Mouse (Mus musculus) retina, postnatal 1 day (tissue): ENCODE measurements around the gene Adamts18.
"Not testable (repeated sequence)": the region's sequence is repeated elsewhere in the genome, so short reads cannot be mapped to it uniquely, and the experiment has no call there.

Source experiments
- DNase-seq: peaks from one replicate; pipeline ENCODE4 v3.0.0-alpha.2; 2012

Adamts18 gene

GRCm38 (mm10) chr8:113838211-113838610, 10.3 kb downstream of the Adamts18 start:
- DNase-seq, result no peak

GRCm38 (mm10) chr8:113837570-113837915, 11.0 kb downstream of the Adamts18 start:
- DNase-seq, result no peak

- no peak for DNase-seq
Observed at GRCm38 (mm10) chr8:113836892-113837569, 11.5 kb downstream of the Adamts18 start.

GRCm38 (mm10) chr8:113833644-113834043, 14.9 kb downstream of the Adamts18 start:
- DNase-seq, result peak; percentile 16

GRCm38 (mm10) chr8:113827270-113827669, 21.3 kb downstream of the Adamts18 start:
- no peak for DNase-seq

GRCm38 (mm10) chr8:113820983-113821587, 27.5 kb downstream of the Adamts18 start:
- DNase-seq, result no peak

GRCm38 (mm10) chr8:113813966-113814365, 34.6 kb downstream of the Adamts18 start:
- DNase-seq, result no peak

GRCm38 (mm10) chr8:113811521-113811920, 37.0 kb downstream of the Adamts18 start:
- DNase-seq, result no peak

- DNase-seq, result no peak
Observed at GRCm38 (mm10) chr8:113809929-113810328, 38.6 kb downstream of the Adamts18 start.

GRCm38 (mm10) chr8:113803830-113804611, 44.5 kb downstream of the Adamts18 start:
- no peak for DNase-seq

- DNase-seq, result no peak
Observed at GRCm38 (mm10) chr8:113801551-113801950, 47.0 kb downstream of the Adamts18 start.

- not testable (repeated sequence) for DNase-seq
Observed at GRCm38 (mm10) chr8:113800556-113800955, 48.0 kb downstream of the Adamts18 start.

GRCm38 (mm10) chr8:113799550-113799949, 49.0 kb downstream of the Adamts18 start:
- peak; percentile 52 for DNase-seq

GRCm38 (mm10) chr8:113791856-113792255, 56.7 kb downstream of the Adamts18 start:
- DNase-seq, result no peak

- DNase-seq, result no peak
Observed at GRCm38 (mm10) chr8:113791061-113791460, 57.5 kb downstream of the Adamts18 start.

- DNase-seq, result no peak
Observed at GRCm38 (mm10) chr8:113783711-113784110, 64.8 kb downstream of the Adamts18 start.

GRCm38 (mm10) chr8:113781554-113781953, 67.0 kb downstream of the Adamts18 start:
- DNase-seq, result no peak

GRCm38 (mm10) chr8:113775361-113775760, 73.2 kb downstream of the Adamts18 start:
- DNase-seq, result no peak

- peak; percentile 24 for DNase-seq
Observed at GRCm38 (mm10) chr8:113768861-113769410, 79.6 kb downstream of the Adamts18 start.

GRCm38 (mm10) chr8:113765121-113765520, 83.4 kb downstream of the Adamts18 start:
- DNase-seq, result no peak

GRCm38 (mm10) chr8:113763592-113764355, 84.8 kb downstream of the Adamts18 start:
- DNase-seq, result no peak

GRCm38 (mm10) chr8:113762101-113762500, 86.4 kb downstream of the Adamts18 start:
- DNase-seq, result no peak

GRCm38 (mm10) chr8:113755866-113756265, 92.7 kb downstream of the Adamts18 start:
- no peak for DNase-seq
